In genomic region chr5:29413041-29413440, GRCm38 (mm10) we compare ENCODE assay signal across 18 mouse cellular contexts. TPM values are rescaled to one million over a fixed set of nuclear protein-coding genes. Genes with fewer than 3 reads are reported as not detected.
DNase-seq lines count a peak whose midpoint lies in the region; ATAC-seq and TF ChIP-seq lines count a peak whose summit lies in the region.
"Had no signal": no experiment of that assay in that cellular context is flagged by ENCODE, and none has a peak within 500 bp of the region (broad histone marks: within the 10 kb centered on the region; RNA-seq: fewer than 3 reads in every experiment).

No protein-coding gene starts in this region.

- H3K9ac ChIP-seq in forebrain, embryonic 14.5 days (ENCODE audit: low read length): no peak overlapping the region
- H3K9ac ChIP-seq: hindbrain, embryonic 15.5 days; kidney, embryonic 15.5 days; limb, embryonic 13.5 days; lung, embryonic 15.5 days; midbrain, embryonic 13.5 days had no signal

- WGBS in forebrain, embryonic 14.5 days: 90% methylated on average over 3 of the region's 3 CpGs

- no peak for TF ChIP-seq POLR2A in cortical plate, adult 2 months (IDR thresholded peaks at IDR 0.05; ENCODE audit: extremely low read depth, insufficient read depth, low read length)

- H3K4me1 ChIP-seq in E14TG2a.4 (replicated peaks; ENCODE audit: low read depth, low read length): no peaks in the 10 kb centered on the region
- no peaks in the 10 kb centered on the region for H3K4me1 ChIP-seq in cortical plate, adult 2 months (ENCODE audit: control insufficient read depth, insufficient read depth, low read length)
- no peaks in the 10 kb centered on the region for H3K4me1 ChIP-seq in forebrain, embryonic 14.5 days (ENCODE audit: control insufficient read depth, insufficient read depth, low read length)
- H3K4me1 ChIP-seq: hindbrain, embryonic 15.5 days; kidney, embryonic 15.5 days; limb, embryonic 13.5 days; lung, embryonic 15.5 days; midbrain, embryonic 13.5 days had no signal

- peaks cover 26% of the 10 kb centered on the region for H3K9me3 ChIP-seq in E14TG2a.4 (ENCODE audit: low read length)
- H3K9me3 ChIP-seq in forebrain, embryonic 14.5 days (replicated peaks; ENCODE audit: control insufficient read depth, low read length): no peaks in the 10 kb centered on the region
- H3K9me3 ChIP-seq: kidney, embryonic 15.5 days; limb, embryonic 13.5 days; lung, embryonic 15.5 days; midbrain, embryonic 13.5 days had no signal

- H3K27me3 ChIP-seq in E14TG2a.4 (ENCODE audit: insufficient read depth, low read length): no peaks in the 10 kb centered on the region
- H3K27me3 ChIP-seq in forebrain, embryonic 14.5 days (replicated peaks; ENCODE audit: control insufficient read depth, insufficient read depth, low read length): no peaks in the 10 kb centered on the region
- H3K27me3 ChIP-seq: hindbrain, embryonic 15.5 days; kidney, embryonic 15.5 days; limb, embryonic 13.5 days; lung, embryonic 15.5 days had no signal

- H3K27ac ChIP-seq in layer of hippocampus, adult 2 months: no peak overlapping the region
- no peak overlapping the region for H3K27ac ChIP-seq in cortical plate, adult 2 months (ENCODE audit: insufficient read depth, low read length)
- H3K27ac ChIP-seq in forebrain, embryonic 14.5 days (ENCODE audit: low read depth, low read length): no peak overlapping the region
- H3K27ac ChIP-seq: hindbrain, embryonic 15.5 days; kidney, embryonic 15.5 days; limb, embryonic 13.5 days; lung, embryonic 15.5 days; midbrain, embryonic 13.5 days had no signal

- TF ChIP-seq CTCF in layer of hippocampus, adult 2 months (conservative IDR thresholded peaks at IDR 0.05): peak; percentile 54
- peak; percentile 45 for TF ChIP-seq CTCF in E14TG2a.4 (conservative IDR thresholded peaks at IDR 0.05; ENCODE audit: low read length)
- 0 out of 2 replicates have a peak, but pooled peaks have one; percentile 7 for TF ChIP-seq CTCF in cortical plate, adult 2 months (IDR thresholded peaks at IDR 0.05; ENCODE audit: extremely low read depth, insufficient read depth, low read length)

- no peak overlapping the region for H3K4me3 ChIP-seq in layer of hippocampus, adult 2 months
- H3K4me3 ChIP-seq in E14TG2a.4 (replicated peaks; ENCODE audit: low read length): no peak overlapping the region
- H3K4me3 ChIP-seq in cortical plate, adult 2 months (ENCODE audit: insufficient read depth, low read length): no peak overlapping the region
- H3K4me3 ChIP-seq in forebrain, embryonic 14.5 days (ENCODE audit: low read depth, low read length): no peak overlapping the region
- H3K4me3 ChIP-seq: erythroblast, embryonic 14.5 days; hindbrain, embryonic 15.5 days; kidney, embryonic 15.5 days; limb, embryonic 13.5 days; lung, embryonic 15.5 days; midbrain, embryonic 13.5 days had no signal

- DNase-seq in adrenal gland, postnatal 36 days: peak; percentile 3 to 17
- no peak for DNase-seq in adrenal gland, adult 8-10 months
- DNase-seq in layer of hippocampus, adult 2 months (ENCODE audit: low spot score in 2 of 2): no peak
- DNase-seq in layer of hippocampus, postnatal 25 days (ENCODE audit: extremely low spot score in 1 of 2, low spot score in 1 of 2): no peak
- DNase-seq in forebrain, embryonic 14.5 days (ENCODE audit: low spot score): no peak
- DNase-seq: cerebellum, adult 11 months; gastrocnemius, postnatal 14 days; heart, postnatal 14 days; right cerebral cortex, postnatal 4 days had no signal

- no peak overlapping the region for H3K4me2 ChIP-seq in forebrain, embryonic 14.5 days (ENCODE audit: low read length)
- H3K4me2 ChIP-seq: hindbrain, embryonic 15.5 days; kidney, embryonic 15.5 days; limb, embryonic 13.5 days; lung, embryonic 15.5 days; midbrain, embryonic 13.5 days had no signal

- no peak for ATAC-seq in forebrain, embryonic 14.5 days
- no peak for ATAC-seq in inflammation-experienced regulatory T-cells, adult 6 months
- ATAC-seq: midbrain, embryonic 13.5 days had no signal

- no peaks in the 10 kb centered on the region for H3K36me3 ChIP-seq in E14TG2a.4 (ENCODE audit: insufficient read depth, low read length)
- H3K36me3 ChIP-seq in forebrain, embryonic 14.5 days (ENCODE audit: control insufficient read depth, insufficient read depth, low read length): no peaks in the 10 kb centered on the region
- H3K36me3 ChIP-seq: hindbrain, embryonic 15.5 days; kidney, embryonic 15.5 days; limb, embryonic 13.5 days; lung, embryonic 15.5 days; midbrain, embryonic 13.5 days had no signal

RNA-seq across cellular contexts. Expression of gene Nom1, which starts 21.4 kb away (rescaled TPM):
- total RNA-seq in adrenal gland, postnatal 36 days (2021): 10 to 100 TPM; 36.3 to 42.3 TPM
- 10 to 100 TPM; 36.1 to 44.6 (median 39.2) TPM for total RNA-seq in adrenal gland, adult 8-10 months (2022)
- total RNA-seq in layer of hippocampus, adult 2 months (2021): 10 to 100 TPM; 22.1 to 25.8 TPM
- total RNA-seq in layer of hippocampus, postnatal 25 days (2021): 10 to 100 TPM; 19.9 to 28.3 TPM
- polyA plus RNA-seq in cortical plate, adult 2 months (2012; rRNA removed): 17.2 and 21.4 TPM in 2 replicates
- 17.3 and 19.1 TPM in 2 replicates for polyA plus RNA-seq in forebrain, embryonic 14.5 days (2014; fragmentation: Nextera tagmentation; extraction: Ambion mirVana)
- polyA plus RNA-seq in inflammation-experienced regulatory T-cells, adult 6 months (2017; shearing (Covaris generic)): 10 to 100 TPM in 2 of 3 experiments, 1 to 10 TPM in 1; 7.8 to 14.4 (median 11.4) TPM

RNA-seq across cellular contexts. Expression of gene Lmbr1, which starts 34.9 kb away (rescaled TPM):
- 10 to 100 TPM; 10.6 to 12.8 TPM for total RNA-seq in adrenal gland, postnatal 36 days (2021)
- 10 to 100 TPM in 3 of 4 experiments, 1 to 10 TPM in 1; 9.7 to 15.2 (median 11.7) TPM for total RNA-seq in adrenal gland, adult 8-10 months (2022)
- 10 to 100 TPM; 24.2 to 26.7 TPM for total RNA-seq in layer of hippocampus, adult 2 months (2021)
- total RNA-seq in layer of hippocampus, postnatal 25 days (2021): 10 to 100 TPM; 25.8 to 29.2 TPM
- polyA plus RNA-seq in cortical plate, adult 2 months (2012; rRNA removed): 12.5 and 13.9 TPM in 2 replicates
- 25.4 and 31.7 TPM in 2 replicates for polyA plus RNA-seq in forebrain, embryonic 14.5 days (2014; fragmentation: Nextera tagmentation; extraction: Ambion mirVana)
- polyA plus RNA-seq in inflammation-experienced regulatory T-cells, adult 6 months (2017; shearing (Covaris generic)): 1 to 10 TPM in 1 of 3 experiments, under 1 TPM in 2; 0.50 to 1.5 (median 0.85) TPM

Comparison
In these comparisons a context has a peak if more than half of its experiments do, and no peak if none do; other contexts are left out.
1. DNase-seq: peak in adrenal gland, postnatal 36 days (2 of 2); none in adrenal gland, adult 8-10 months (single experiment), layer of hippocampus, adult 2 months (0 of 2), layer of hippocampus, postnatal 25 days (0 of 2) and forebrain, embryonic 14.5 days (single experiment).
2. Peak in every context shown above with its lines, with median percentiles within 50 percentile points of each other: CTCF ChIP-seq.